Mouse (Mus musculus) heart, adult 18-20 months (tissue): ENCODE data around the gene Irf6. TPM values are rescaled to one million over a fixed set of nuclear protein-coding genes. Genes with fewer than 3 reads are reported as not detected.
A peak's percentile ranks its signal among the peaks of the same experiment; 100 is the strongest.

Source experiments
- DNase-seq, 2 experiments: peaks; one replicate each; pipeline ENCODE4 v3.0.0; 2021 to 2022; ENCODE audit warnings: mixed read lengths in 1 of 2
- total RNA-seq, 2 experiments: library from RNA; stranded (reverse); gene quantifications; 2 replicates each; pipeline ENCODE4 v1.2.3; 2021

The Irf6 gene
- total RNA-seq, 2 experiments from 2014 or later, result 1.1 to 2.5 TPM

GRCm38 (mm10) chr1:193156316-193157110 lies 3.6 kb downstream of the Irf6 start:
- peak in 1 of 2 experiments; percentile 18 for DNase-seq

GRCm38 (mm10) chr1:193157111-193157492 lies 4.2 kb downstream of the Irf6 start:
- no peak for DNase-seq

DNA sequence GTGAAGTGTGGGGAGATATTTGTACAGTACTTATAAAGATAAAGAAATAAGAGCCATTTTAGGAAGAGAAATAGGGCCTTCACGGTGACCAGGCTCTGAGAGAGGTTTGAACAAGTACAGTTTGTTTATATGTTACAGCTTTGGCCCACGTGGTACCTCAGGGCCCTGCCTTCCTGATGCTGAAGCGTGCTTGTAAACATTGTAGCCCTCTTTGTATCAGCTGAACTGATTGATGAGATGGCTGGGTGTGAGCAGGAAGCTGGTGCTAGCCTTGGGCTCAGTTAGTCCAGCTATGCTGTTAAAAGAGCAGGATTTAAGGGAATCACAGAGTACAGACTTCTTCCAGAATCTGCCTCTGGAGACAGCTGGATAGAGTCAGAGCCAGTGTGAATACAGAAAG lies 6.3 kb downstream of the Irf6 start:
- no peak for DNase-seq

DNA sequence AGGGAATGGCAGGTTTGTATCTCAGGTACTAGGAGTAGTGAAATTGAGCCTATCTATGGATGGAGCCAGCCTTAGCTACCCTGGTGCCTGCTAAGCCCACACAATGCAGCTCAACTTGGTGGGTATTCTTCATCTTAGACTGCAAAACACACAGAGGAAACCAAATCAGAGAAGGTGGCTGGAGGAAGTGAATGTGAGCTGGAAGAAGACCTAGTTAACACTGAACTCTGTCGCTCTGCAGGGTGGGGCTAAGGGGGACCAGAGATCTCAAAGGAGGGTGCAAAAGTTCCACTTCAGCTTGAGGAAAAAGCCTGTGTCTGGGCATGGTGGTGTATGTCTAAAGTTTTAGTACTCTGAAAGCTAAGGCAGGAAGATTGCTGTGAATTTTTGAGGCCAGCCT lies 6.7 kb downstream of the Irf6 start:
- no peak for DNase-seq

DNA sequence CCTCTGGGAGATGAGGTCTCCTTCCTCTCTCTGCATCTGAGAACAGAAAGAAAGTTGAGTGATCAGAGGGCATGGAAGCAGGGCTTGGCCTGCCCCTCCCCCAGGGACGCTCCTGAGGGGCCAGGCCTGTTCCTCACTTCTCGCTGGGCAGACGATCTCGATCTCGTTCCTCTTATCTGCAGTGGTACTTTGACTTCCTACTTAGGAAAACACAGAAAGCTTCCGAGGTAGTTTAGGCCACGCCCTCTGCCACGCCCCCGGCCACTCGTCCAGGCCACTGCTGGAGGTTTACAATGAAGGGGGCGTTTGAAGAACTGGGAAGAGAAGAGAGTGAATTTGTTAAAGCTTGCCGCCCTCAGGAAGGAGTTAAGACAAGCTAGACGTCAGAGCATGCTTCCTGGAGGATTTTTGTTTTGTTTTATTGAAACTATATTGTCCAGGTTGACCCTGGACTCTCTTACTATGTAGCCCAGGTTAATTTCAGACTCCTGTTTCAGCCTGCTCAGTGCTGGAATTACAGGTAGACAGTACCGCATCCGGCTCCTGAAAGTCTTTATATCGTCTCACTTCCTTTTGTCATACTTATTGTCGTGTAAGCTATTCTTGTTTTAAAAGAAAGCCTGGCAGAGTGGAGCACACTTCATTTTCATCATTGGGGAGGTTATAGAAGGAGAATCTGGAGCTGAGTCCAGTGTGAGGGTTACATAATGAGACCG lies 7.6 kb downstream of the Irf6 start:
- peak; percentile 48 to 52 for DNase-seq

- no peak for DNase-seq
Measured at GRCm38 (mm10) chr1:193167746-193168145, 14.8 kb downstream of the Irf6 start, which contains the start of gene A130010J15Rik. Gene A130010J15Rik (plus strand): TSS chr1:193168046.

GRCm38 (mm10) chr1:193169228-193169627 lies 16.3 kb downstream of the Irf6 start:
- no peak for DNase-seq

GRCm38 (mm10) chr1:193169856-193170255 lies 16.9 kb downstream of the Irf6 start:
- DNase-seq, result peak; percentile 25 to 49

DNA sequence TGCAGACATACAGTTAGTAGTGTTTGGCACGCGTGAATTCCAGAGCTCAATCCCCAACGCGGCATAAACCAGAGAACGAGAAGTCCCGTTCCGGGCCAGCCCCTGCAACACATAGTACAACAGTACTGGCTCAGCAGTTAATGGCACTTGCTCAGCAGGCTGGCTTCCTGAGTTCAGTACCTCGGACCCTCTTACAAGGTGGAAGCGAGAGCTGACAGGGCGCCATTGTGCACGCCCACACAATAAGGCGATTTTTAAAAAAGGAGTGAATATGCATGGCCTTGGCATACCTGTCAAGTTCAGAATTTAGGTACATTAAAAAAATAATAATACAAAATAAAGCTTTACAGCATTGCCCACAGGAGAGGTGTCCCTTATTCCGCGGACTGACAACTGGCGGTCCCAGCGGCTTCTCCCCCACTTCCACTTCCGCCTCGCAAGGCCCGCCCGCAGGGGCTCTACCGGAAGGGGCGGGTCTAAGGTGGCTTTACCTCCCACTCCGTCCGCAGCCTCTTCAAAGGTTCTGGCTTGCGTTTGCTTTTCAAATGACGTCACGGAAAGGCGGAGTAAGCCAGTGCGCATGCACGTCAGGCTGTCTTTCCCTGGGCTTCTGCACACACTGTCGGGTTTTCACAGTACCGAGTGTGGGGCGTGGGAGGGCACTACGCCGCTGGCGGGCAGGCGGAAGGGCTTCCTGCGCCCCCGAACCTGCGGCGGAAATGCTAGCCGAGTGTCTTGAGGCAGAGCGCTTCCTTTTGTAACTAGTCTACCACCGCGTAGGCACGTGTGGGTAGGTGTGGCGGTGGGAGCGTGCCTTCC lies 20.3 kb downstream of the Irf6 start:
- peak; percentile 98 for DNase-seq

GRCm38 (mm10) chr1:193173810-193174129 lies 20.9 kb downstream of the Irf6 start:
- DNase-seq, result no peak

- DNase-seq, result peak in 1 of 2 experiments; percentile 24
Measured at GRCm38 (mm10) chr1:193174143-193174733, 21.3 kb downstream of the Irf6 start.

DNA sequence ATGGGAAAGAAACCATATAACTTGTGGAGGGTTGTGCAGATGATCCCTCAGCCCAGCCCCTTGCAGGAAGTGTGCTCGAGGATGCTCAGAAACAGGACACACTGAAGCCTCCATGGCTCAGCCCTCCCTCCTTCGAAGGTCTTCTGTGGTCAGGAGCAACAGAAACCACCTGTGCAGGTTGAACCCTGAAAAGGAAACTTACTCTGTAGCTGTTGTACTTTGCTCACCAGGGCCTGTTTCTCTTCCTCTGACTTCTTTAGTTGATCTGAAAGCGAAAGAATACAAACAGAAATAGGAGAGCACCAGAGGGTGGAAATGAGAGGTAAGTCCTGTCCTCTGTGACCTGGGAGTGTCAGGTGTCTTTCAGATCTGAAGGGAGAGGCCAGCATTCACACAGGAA lies 28.2 kb downstream of the Irf6 start:
- no peak for DNase-seq

GRCm38 (mm10) chr1:193188257-193188656 lies 35.3 kb downstream of the Irf6 start:
- DNase-seq, result no peak

- DNase-seq, result peak; percentile 79 to 88
Measured at GRCm38 (mm10) chr1:193189151-193189621, 36.3 kb downstream of the Irf6 start.

- DNase-seq, result peak in 1 of 2 experiments; percentile 35
Measured at GRCm38 (mm10) chr1:193189771-193190170, 36.9 kb downstream of the Irf6 start.

DNA sequence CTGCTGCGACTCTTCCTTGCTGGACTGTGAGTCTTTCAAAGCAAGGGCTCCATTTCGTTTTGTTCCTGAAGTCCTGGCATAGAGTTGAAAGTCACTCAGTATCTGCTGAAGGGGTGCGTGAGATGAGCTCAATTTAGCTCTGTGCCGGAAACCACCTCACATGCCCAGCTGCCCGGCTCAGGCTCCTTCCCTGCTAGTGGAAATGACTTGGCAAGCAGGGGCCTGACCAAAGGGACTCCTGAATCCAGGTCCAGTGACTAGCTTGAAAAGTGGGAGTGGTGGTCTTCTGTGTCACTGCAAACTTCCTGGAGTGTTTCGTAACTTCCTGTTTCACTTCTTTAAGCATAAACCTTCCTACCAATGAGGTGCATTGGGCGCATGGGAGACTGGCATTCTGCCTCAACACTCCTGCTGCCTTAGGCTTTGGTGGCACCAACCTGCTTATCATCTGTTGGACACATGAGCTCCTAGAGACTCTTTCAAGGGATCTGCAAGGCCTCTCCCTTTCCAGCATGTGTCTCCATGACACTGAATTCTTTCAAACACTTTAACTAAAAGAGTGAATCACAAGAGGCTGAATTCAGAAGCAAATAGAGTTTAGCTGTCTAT lies 38.9 kb downstream of the Irf6 start:
- DNase-seq, result peak; percentile 55 to 73

DNA sequence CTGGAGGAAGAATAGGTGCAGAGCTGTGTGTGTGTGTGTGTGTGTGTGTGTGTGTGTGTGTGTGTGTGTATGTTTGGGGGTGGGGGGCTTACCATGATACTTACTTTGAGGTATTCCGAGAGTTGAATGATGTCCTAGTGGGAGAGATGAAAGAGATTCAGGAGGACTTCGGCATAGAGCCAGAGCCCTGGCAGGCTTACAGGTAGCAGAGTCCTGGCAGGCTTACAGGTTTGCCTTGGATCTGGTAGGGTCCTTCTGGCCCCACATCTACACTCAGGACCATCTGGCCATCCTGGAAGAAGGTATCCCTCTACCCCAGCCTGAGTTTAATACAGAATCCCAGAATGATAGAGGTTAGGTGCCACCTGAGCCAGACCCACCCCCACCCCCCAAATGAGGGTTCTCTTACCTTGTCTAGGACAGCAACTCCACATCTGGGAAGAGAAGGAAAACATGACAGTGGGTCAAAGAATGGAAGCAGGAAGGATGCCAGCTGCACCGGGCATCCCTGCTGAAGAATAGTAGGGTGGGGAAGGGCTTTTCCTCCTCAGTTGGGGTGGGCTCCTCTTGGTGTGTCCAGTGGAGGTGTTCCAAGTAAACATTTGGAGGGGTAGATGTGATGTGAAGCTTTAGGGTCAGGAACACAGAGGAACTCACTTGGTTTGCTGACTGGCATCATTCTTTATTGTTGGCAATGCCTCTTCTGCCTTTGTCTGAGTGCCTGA lies 41.7 kb downstream of the Irf6 start:
- DNase-seq, result no peak

GRCm38 (mm10) chr1:193195169-193195810 lies 42.4 kb downstream of the Irf6 start:
- no peak for DNase-seq

- no peak for DNase-seq
Measured at GRCm38 (mm10) chr1:193197494-193198205, 44.7 kb downstream of the Irf6 start.

GRCm38 (mm10) chr1:193198312-193198711 lies 45.4 kb downstream of the Irf6 start:
- DNase-seq, result no peak
